Mouse (Mus musculus) liver, postnatal 0 days (tissue): ENCODE results near the gene Usp43. TPM values are rescaled to one million over a fixed set of nuclear protein-coding genes. Genes with fewer than 3 reads are reported as not detected.

Experiments
- ATAC-seq: fragments of 200-750 bp; cut with Nextera tagmentation; 2 replicates; pipeline ENCODE4 v1.8.0; 2017; ENCODE audit warnings: mild to moderate bottlenecking, moderate library complexity
- DNase-seq: peaks from one replicate; pipeline ENCODE4 v3.0.0-alpha.2; 2016
- H3K27ac ChIP-seq: fragments of 300-500 bp; sonication (generic); 2 replicates; pipeline ENCODE4 v1.5.1; 2014; ENCODE audit warnings: antibody characterized with exemption, moderate library complexity, mild to moderate bottlenecking, low read depth
- H3K27me3 ChIP-seq: fragments of 300-500 bp; sonication (generic); 2 replicates; pipeline ENCODE4 v1.6.1; 2014; ENCODE audit warnings: low read length, control low read depth, mixed read lengths; ENCODE audit not compliant: insufficient read depth
- H3K36me3 ChIP-seq: fragments of 300-500 bp; sonication (generic); replicated peaks from 2 replicates; pipeline ENCODE4 v1.6.1; 2014; ENCODE audit warnings: mild to moderate bottlenecking, control low read depth, low read length, moderate library complexity, mixed read lengths; ENCODE audit not compliant: insufficient read depth
- H3K4me1 ChIP-seq: fragments of 300-500 bp; sonication (generic); 2 replicates; pipeline ENCODE4 v1.6.1; 2014; ENCODE audit warnings: antibody characterized with exemption, mild to moderate bottlenecking, control low read depth; ENCODE audit not compliant: insufficient read depth
- H3K4me2 ChIP-seq: fragments of 300-500 bp; sonication (generic); 2 replicates; pipeline ENCODE4 v1.6.1; 2014; ENCODE audit warnings: low read depth, mild to moderate bottlenecking, low read length, moderate library complexity, mixed read lengths
- H3K4me3 ChIP-seq: fragments of 300-500 bp; sonication (generic); 2 replicates; pipeline ENCODE4 v1.5.1; 2014; ENCODE audit warnings: low read depth, low read length
- H3K9ac ChIP-seq: fragments of 300-500 bp; sonication (generic); replicated peaks from 2 replicates; pipeline ENCODE4 v1.6.1; 2014; ENCODE audit warnings: mild to moderate bottlenecking, moderate library complexity
- H3K9me3 ChIP-seq: fragments of 300-500 bp; sonication (generic); 2 replicates; pipeline ENCODE4 v1.6.1; 2016; ENCODE audit warnings: mild to moderate bottlenecking, control low read depth, low read length, mixed read lengths
- CTCF ChIP-seq: sonication (generic); IDR thresholded peaks from 2 replicates; pipeline ENCODE4 v1.5.1; 2016; ENCODE audit warnings: antibody characterized with exemption, low read depth
- EP300 ChIP-seq: IDR thresholded peaks from 2 replicates; pipeline ENCODE4 v1.6.1; 2016; ENCODE audit warnings: antibody characterized with exemption, low read depth, mild to moderate bottlenecking
- WGBS: fragments of 180-500 bp; shearing (Covaris S2); extraction: QIAGEN DNeasy Blood & Tissue Kit; methylation state at CpG from one replicate; pipeline ENCODE4 v1.1.7; 2014; ENCODE audit not compliant: insufficient replicate concordance; 5-methylcytosine and 5-hydroxymethylcytosine counted together
- polyA plus RNA-seq: library from polyadenylated mRNA; unstranded; fragments of >200 nt; fragmentation: Nextera tagmentation; extraction: Ambion mirVana; gene quantifications from 2 replicates; pipeline ENCODE4 v1.2.1, GENCODE M21; 2015

The Usp43 gene
- polyA plus RNA-seq, 1 experiment from 2014 or later = not detected

GRCm38 (mm10) chr11:67865521-67866197 lies 56.3 kb downstream of the Usp43 start:
- Histone ChIP-seq H3K36me3 (no peaks in the 10 kb centered on the region), H3K9ac (no peak overlapping the region), H3K4me1 (no peaks in the 10 kb centered on the region), H3K9me3 (no peaks in the 10 kb centered on the region), H3K4me2 (no peak overlapping the region), H3K27me3 (no peaks in the 10 kb centered on the region), H3K4me3 (no peak overlapping the region), H3K27ac (no peak overlapping the region)
- 74% methylated on average over 9 of the region's 9 CpGs for WGBS
- TF ChIP-seq EP300 (no peak), CTCF (no peak)
- ATAC-seq (no peak), DNase-seq (no peak)

- TF ChIP-seq CTCF = peak; percentile 23; the same call in 1 of the 2 replicates
- TF ChIP-seq EP300 = no peak
- no peak for ATAC-seq
Measured at GRCm38 (mm10) chr11:67865100-67865499, 56.9 kb downstream of the Usp43 start.

GRCm38 (mm10) chr11:67861399-67861838 lies 60.5 kb downstream of the Usp43 start:
- no peak overlapping the region for H3K27ac ChIP-seq
- H3K4me2 ChIP-seq = no peak overlapping the region
- no peak for DNase-seq
- H3K4me3 ChIP-seq = no peak overlapping the region
- no peaks in the 10 kb centered on the region for H3K27me3 ChIP-seq
- H3K9me3 ChIP-seq = no peaks in the 10 kb centered on the region
- H3K36me3 ChIP-seq = no peaks in the 10 kb centered on the region
- TF ChIP-seq EP300 (no peak), CTCF (no peak)
- no peak overlapping the region for H3K9ac ChIP-seq
- H3K4me1 ChIP-seq = no peaks in the 10 kb centered on the region
- WGBS = 4% methylated on average over 7 of the region's 7 CpGs
- no peak for ATAC-seq

More at GRCm38 (mm10) chr11:67865100-67865499, 56.9 kb downstream of the Usp43 start:
- Histone ChIP-seq H3K4me1 (no peaks in the 10 kb centered on the region), H3K27me3 (no peaks in the 10 kb centered on the region), H3K27ac (no peak overlapping the region), H3K9ac (no peak overlapping the region), H3K4me2 (no peak overlapping the region), H3K9me3 (no peaks in the 10 kb centered on the region), H3K36me3 (no peaks in the 10 kb centered on the region), H3K4me3 (no peak overlapping the region)
- no peak for DNase-seq
- 77% methylated on average over 5 of the region's 5 CpGs for whole genome bisulfite sequencing

- H3K4me2 ChIP-seq = no peak overlapping the region
- TF ChIP-seq CTCF (no peak), EP300 (no peak)
- no peaks in the 10 kb centered on the region for H3K9me3 ChIP-seq
- no peaks in the 10 kb centered on the region for H3K36me3 ChIP-seq
- H3K27me3 ChIP-seq = no peaks in the 10 kb centered on the region
- H3K27ac ChIP-seq = no peak overlapping the region
- no peak for DNase-seq
- no peak overlapping the region for H3K4me3 ChIP-seq
- no peak overlapping the region for H3K9ac ChIP-seq
- WGBS = 45% methylated on average over 7 of the region's 7 CpGs
- H3K4me1 ChIP-seq = no peaks in the 10 kb centered on the region
- no peak for ATAC-seq
Measured at GRCm38 (mm10) chr11:67860743-67861398, 61.1 kb downstream of the Usp43 start.

- 74% methylated on average over 9 of the region's 9 CpGs for WGBS
Measured at GRCm38 (mm10) chr11:67858518-67858917, 63.4 kb downstream of the Usp43 start.

GRCm38 (mm10) chr11:67855035-67855434 lies 66.9 kb downstream of the Usp43 start:
- 25% methylated on average over 2 of the region's 2 CpGs for WGBS
- Histone ChIP-seq H3K27ac (no peak overlapping the region), H3K4me1 (no peaks in the 10 kb centered on the region), H3K27me3 (no peaks in the 10 kb centered on the region), H3K36me3 (no peaks in the 10 kb centered on the region), H3K9me3 (no peaks in the 10 kb centered on the region), H3K4me3 (no peak overlapping the region), H3K9ac (no peak overlapping the region), H3K4me2 (no peak overlapping the region)
- TF ChIP-seq CTCF = peak; percentile 62
- no peak for TF ChIP-seq EP300
- ATAC-seq (no peak), DNase-seq (peak; percentile 21)

More at GRCm38 (mm10) chr11:67858518-67858917, 63.4 kb downstream of the Usp43 start:
- TF ChIP-seq CTCF = no peak
- no peaks in the 10 kb centered on the region for H3K36me3 ChIP-seq
- DNase-seq = no peak
- H3K27ac ChIP-seq = no peak overlapping the region
- H3K4me3 ChIP-seq = no peak overlapping the region
- H3K27me3 ChIP-seq = no peaks in the 10 kb centered on the region
- no peaks in the 10 kb centered on the region for H3K9me3 ChIP-seq
- no peak overlapping the region for H3K9ac ChIP-seq
- H3K4me1 ChIP-seq = no peaks in the 10 kb centered on the region
- H3K4me2 ChIP-seq = no peak overlapping the region
- ATAC-seq = no peak
